Mouse (Mus musculus) olfactory bulb, adult 2 months (tissue): ENCODE data around the gene Trim14. TPM values are rescaled to one million over a fixed set of nuclear protein-coding genes. Genes with fewer than 3 reads are reported as not detected.

Source experiments
- H3K27ac ChIP-seq: fragments of 200-500 bp; 2 replicates; pipeline ENCODE4 v1.5.1; 2012; ENCODE audit warnings: low read depth, low read length; ENCODE audit not compliant: insufficient read depth
- H3K4me1 ChIP-seq: fragments of 200-500 bp; 2 replicates; pipeline ENCODE4 v1.6.1; 2012; ENCODE audit warnings: low read length; ENCODE audit not compliant: control insufficient read depth, insufficient read depth
- H3K4me3 ChIP-seq: fragments of 200-500 bp; 2 replicates; pipeline ENCODE4 v1.5.1; 2012; ENCODE audit warnings: mild to moderate bottlenecking, low read depth, low read length, moderate library complexity; ENCODE audit not compliant: insufficient read depth
- CTCF ChIP-seq: fragments of 200-500 bp; IDR thresholded peaks from 2 replicates; pipeline ENCODE4 v1.5.1; 2012; ENCODE audit warnings: low read depth, mild to moderate bottlenecking, low read length, moderate library complexity; ENCODE audit not compliant: insufficient read depth
- POLR2A ChIP-seq: fragments of 200-500 bp; IDR thresholded peaks from 2 replicates; pipeline ENCODE4 v1.6.1; 2012; ENCODE audit warnings: mild to moderate bottlenecking, low read depth, low read length, moderate library complexity; ENCODE audit not compliant: insufficient read depth
- WGBS: fragments of 180-500 bp; shearing (Covaris S2); methylation state at CpG from one replicate; pipeline ENCODE4 v1.1.7; 2018; 5-methylcytosine and 5-hydroxymethylcytosine counted together
- polyA plus RNA-seq: library from polyadenylated mRNA; stranded (reverse); fragments of >200 nt; gene quantifications from 2 replicates; pipeline ENCODE4 v1.2.4, GENCODE M21; 2012; ENCODE audit warnings: low replicate concordance; ENCODE audit not compliant: missing spikeins, insufficient read depth, insufficient read length

The Trim14 gene
- polyA plus RNA-seq, 1 experiment = not detected

DNA sequence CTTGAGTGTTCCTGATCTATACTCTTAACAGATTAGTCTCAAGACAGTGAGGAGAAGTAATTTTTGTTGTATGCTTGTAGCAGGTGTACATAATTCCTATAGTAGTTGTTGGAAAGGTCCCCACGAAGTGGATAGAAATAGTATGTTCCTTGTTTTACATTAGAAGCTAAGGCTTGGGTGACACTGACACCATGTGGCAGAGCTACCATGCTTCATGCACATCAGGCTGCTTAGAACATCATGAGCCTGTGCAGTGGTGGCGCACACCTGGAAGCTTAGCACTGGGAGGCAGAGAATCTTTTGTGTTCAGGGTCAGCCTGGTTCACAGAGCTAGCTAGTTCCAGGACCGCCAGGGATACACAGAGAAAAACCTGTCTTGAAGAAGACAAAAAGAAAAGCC, 70.2 kb downstream of the Trim14 start:
- no peak for TF ChIP-seq POLR2A
- TF ChIP-seq CTCF = no peak
- Histone ChIP-seq H3K4me3 (no peak overlapping the region), H3K27ac (no peak overlapping the region), H3K4me1 (no peaks in the 10 kb centered on the region)
- 69% methylated on average over 3 of the region's 3 CpGs for WGBS

DNA sequence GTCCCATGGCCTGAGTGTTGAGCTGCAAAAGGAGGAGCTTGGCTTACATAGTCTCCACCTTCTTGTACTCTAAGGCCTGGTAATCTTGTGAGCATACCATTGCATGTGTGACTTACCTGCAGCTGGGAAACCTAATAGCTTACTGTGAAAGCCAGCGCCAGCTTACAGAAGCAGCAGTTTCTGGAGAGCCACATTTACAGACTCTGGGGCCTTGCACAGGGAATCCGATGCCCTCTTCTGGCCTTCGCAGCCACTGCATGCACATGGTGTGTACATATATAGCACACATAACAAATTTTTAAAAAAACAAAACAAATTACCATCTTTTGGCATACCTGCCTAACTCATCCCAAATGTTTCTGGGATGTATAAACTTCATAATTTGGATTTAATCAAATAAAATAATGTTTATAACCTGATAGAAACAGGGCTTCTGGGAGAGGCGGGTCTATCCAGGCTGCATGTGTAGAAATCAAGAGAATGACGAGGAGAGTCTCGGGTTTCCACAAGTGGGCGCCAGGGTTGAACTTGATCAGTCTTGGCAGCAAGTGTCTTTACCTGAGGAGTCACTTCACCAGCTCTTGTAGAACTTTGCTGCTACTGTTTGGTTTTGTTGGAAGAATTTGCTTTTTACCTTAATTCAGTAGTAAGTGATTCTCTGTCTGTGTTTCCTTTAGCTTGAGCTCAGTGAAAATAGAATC, 72.7 kb downstream of the Trim14 start:
- WGBS = 83% methylated on average over 7 of the region's 7 CpGs

DNA sequence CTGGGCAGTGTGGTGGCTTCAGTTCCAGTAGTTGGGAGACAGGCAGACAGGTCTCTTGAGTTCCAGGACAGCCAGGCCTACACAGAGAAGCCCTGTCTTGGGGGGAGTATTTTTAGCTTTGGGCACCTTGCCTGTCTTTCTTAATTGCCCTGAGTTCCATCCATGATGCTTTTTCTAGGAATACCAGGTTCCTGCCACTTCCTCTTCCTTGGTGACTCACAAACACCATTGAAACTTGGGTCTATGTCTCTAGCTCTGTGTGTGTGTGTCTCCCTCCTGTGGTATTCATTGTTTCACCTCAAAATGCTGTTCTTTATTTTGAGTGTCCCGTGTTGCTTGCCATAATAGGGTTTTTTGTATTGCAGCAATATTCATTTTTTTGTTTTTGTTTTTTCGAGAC, 77.5 kb downstream of the Trim14 start:
- 70% methylated on average over 2 of the region's 2 CpGs for WGBS
- Histone ChIP-seq H3K4me3 (no peak overlapping the region), H3K4me1 (peaks cover 3% of the 10 kb centered on the region; the same call in 1 of the 2 replicates), H3K27ac (no peak overlapping the region)
- no peak for TF ChIP-seq POLR2A
- no peak for TF ChIP-seq CTCF

More for the DNA sequence above, 72.7 kb downstream of the Trim14 start:
- H3K4me1 ChIP-seq = no peaks in the 10 kb centered on the region
- TF ChIP-seq POLR2A (no peak), CTCF (no peak)
- H3K27ac ChIP-seq = no peak overlapping the region
- no peak overlapping the region for H3K4me3 ChIP-seq

DNA sequence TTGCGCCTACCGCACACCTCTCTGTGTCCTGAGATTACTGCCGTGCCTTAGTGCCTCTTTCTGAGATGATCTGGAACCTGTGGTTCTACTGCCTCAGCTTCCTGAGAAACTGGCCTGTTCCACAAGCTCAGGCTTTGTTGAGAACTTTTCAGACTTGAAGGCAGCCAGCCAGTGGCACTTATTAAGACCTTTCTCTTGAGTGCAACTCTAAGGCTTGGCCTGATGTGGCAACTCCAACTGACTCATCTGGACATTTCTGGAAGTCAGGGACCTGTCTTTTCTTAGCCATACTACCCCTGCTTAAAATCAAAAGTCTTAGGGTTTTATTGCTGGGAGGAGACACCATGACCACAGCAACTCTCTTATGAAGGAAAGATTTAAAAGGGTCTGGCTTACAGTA, 78.8 kb downstream of the Trim14 start:
- Histone ChIP-seq H3K27ac (no peak overlapping the region), H3K4me1 (peaks cover 9% of the 10 kb centered on the region), H3K4me3 (no peak overlapping the region)
- TF ChIP-seq POLR2A (no peak), CTCF (no peak)
- WGBS = 88% methylated on average over 3 of the region's 3 CpGs

DNA sequence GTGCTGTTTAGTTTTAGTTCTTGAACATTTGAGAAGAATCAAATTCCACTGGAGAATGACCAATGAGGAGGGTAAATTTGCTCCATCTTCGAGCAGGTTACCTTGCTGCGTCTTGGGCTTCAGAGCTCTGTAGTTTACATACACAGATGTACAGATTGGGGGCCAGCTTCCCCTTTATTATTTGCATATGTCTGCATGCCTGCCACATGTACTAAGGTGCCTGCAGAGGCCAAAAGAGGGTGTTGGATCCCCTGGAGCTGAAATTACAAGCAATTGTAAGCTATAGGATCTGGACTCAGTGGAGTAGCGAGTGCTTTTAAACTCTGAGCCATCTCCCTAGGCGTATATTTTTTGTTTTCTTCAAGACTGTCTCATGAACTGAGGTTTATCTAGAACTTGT, 79.2 kb downstream of the Trim14 start:
- H3K27ac ChIP-seq = no peak overlapping the region
- no peak for TF ChIP-seq POLR2A
- TF ChIP-seq CTCF = no peak

DNA sequence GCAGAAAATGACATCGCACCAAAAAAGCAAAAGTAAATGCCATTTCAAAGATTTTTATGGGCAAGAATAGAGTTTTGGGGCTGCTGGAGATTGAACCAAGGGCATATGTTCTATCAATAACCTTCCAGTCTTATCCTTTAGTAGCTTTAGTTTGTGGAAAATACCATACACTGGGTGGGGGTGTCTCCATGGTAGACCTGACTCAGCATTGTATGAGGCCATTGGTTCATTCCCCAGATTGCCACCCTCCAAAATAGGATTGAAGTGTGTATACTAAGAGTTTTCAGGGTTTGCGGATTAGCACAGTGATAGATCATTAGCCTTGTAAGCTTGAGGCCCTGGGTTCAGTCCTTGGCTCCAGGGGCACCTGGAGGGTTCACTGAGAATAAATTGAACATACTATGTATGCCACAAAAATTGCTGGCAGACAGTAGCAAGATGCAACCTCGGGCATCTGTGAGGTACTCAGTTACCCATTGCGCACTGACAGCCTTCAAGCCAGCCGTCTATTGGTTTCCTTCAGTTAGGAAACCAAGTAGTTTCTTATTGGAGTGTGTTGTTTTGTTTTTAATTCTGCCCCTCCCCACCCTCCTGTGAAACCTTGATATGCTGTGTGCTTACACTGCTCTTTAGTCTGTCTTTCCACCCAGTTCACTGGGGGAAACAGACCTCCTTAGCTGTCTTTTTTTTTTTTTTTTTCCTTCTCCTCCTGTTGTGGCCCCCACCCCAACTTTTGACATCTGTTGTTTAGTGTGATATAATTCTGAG, 81.7 kb downstream of the Trim14 start:
- WGBS = 67% methylated on average over 5 of the region's 5 CpGs
- no peak overlapping the region for H3K27ac ChIP-seq
- no peak overlapping the region for H3K4me3 ChIP-seq
- peaks cover 12% of the 10 kb centered on the region for H3K4me1 ChIP-seq
- TF ChIP-seq CTCF = no peak
- no peak for TF ChIP-seq POLR2A

More for the DNA sequence above, 79.2 kb downstream of the Trim14 start:
- peaks cover 9% of the 10 kb centered on the region for H3K4me1 ChIP-seq
- no peak overlapping the region for H3K4me3 ChIP-seq
- WGBS = 95% methylated on average over 4 of the region's 4 CpGs

DNA sequence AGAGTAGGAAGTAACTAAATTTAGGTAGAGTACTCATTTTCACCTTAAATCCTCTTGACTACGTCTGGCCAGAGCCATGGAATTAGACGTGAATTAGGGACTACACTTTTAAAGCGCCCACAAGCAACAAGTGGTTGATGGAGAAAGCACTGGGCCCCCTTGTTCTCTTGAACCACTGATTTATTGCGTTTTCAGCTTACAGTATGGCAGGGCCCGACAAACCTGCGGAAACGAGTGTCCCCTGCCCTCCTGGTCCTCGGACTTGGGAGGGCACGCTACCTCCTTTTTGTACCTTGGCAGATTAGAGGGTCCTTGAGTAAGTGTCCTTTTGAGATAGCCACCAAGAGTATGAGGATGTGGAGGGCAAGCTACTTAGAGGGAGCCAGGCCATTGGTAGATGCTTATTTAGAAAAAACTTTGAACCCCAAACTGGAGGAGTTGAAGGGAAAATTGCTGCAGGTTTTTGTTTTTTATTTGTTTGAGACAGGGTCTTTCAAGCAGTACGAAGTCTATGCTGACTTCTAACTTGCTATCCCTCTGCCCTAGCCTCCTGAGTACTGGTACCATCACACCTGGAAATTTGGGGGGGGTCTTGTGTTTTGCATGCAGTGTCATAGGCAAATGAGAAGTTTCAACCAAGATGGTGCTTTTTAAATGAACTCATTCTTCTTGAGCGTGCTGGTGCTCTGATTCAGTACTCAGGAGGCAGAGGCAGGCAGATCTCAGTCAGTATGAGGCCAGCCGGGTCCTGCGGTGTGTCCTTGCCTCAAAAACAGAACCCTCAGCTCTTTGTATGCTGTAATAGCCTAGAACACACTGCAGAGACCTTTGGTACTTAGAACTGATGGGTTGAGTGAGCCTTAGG, 82.9 kb downstream of the Trim14 start:
- Histone ChIP-seq H3K4me3 (no peak overlapping the region; the same call in 1 of the 2 replicates), H3K4me1 (peaks cover 10% of the 10 kb centered on the region), H3K27ac (no peak overlapping the region)
- 55% methylated on average over 13 of the region's 13 CpGs for WGBS
- TF ChIP-seq CTCF (no peak), POLR2A (no peak)

DNA sequence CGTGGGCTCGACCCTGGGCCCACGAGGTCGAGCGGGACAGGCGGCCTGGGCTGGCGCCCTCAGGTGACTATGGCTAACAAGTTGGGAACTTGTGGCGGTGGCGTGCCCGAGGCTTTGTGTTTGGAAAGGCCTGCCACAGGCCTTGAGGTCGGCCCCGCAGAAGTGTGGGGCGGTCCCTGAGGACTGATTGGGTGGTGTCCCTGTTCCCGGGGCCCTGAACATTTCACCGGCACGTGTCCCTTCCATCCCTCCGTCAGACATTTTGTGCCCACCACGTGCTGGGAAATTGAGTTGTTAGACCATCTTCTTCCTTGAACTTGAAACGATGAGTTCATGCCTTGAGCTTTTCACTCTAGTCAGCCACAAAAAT, 83.5 kb downstream of the Trim14 start:
- peak overlapping the region; percentile 89 for H3K27ac ChIP-seq
- H3K4me1 ChIP-seq = peaks cover 9% of the 10 kb centered on the region
- TF ChIP-seq CTCF = no peak
- TF ChIP-seq POLR2A = no peak
- WGBS = 1% methylated on average over 19 of the region's 19 CpGs
- peak overlapping the region; percentile 92 for H3K4me3 ChIP-seq
